Mouse (Mus musculus): Measurements from ENCODE around the gene Nthl1. TPM values are rescaled to one million over a fixed set of nuclear protein-coding genes. Genes with fewer than 3 reads are reported as not detected.
A peak's percentile ranks its signal among the peaks of the same experiment; 100 is the strongest.

The Nthl1 gene
- polyA plus RNA-seq, 1 experiment from 2014 or later: 24.2 TPM

DNA sequence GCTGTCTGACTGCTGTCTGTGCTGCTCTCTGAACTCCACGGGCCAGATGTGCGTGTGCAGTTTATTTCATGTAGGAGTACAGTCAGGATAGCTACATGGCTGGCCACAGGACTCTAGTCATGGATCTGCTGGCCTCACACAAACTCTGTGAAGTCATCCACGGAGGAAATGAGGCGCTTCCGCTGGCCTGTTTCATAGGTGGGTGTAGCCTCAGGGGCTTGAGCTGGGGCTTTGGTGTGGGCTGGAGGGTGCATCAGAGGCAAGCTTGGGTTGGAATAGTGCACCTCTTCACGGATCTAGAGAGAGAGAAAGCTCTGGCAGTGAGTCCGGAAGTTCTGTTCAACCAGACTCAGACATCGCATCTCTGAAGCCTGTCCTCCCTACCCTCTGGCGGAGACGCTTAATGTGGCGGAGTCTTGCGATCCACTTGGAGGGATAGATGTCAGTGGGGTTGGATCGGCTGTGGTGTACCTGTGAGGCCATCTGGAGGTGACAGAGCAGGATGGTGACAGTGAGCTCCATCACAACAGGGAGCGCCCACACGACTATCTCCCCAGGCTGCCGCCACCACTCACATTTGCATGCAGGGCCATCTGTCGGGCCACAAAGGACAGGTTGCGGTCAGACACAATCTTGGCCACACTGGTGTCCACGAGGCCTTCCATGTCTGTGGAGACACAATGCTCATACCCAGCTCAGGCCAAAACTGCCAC lies 35.9 kb upstream of the Nthl1 start:
- H3K27ac ChIP-seq: no peak overlapping the region
- no peaks in the 10 kb centered on the region for H3K9me3 ChIP-seq
- ATAC-seq (ENCODE audit: insufficient number of reproducible peaks, insufficient read depth, low FRiP score, low TSS enrichment, low read depth): no peak
- H3K27me3 ChIP-seq: no peaks in the 10 kb centered on the region
- H3K9ac ChIP-seq: no peak overlapping the region; the same call in 1 of the 2 replicates
- no peaks in the 10 kb centered on the region for H3K4me1 ChIP-seq
- no peak overlapping the region for H3K4me2 ChIP-seq
- peaks cover 99% of the 10 kb centered on the region for H3K36me3 ChIP-seq
- no peak overlapping the region for H3K4me3 ChIP-seq
- 88% methylated on average over 19 of the region's 19 CpGs for WGBS

DNA sequence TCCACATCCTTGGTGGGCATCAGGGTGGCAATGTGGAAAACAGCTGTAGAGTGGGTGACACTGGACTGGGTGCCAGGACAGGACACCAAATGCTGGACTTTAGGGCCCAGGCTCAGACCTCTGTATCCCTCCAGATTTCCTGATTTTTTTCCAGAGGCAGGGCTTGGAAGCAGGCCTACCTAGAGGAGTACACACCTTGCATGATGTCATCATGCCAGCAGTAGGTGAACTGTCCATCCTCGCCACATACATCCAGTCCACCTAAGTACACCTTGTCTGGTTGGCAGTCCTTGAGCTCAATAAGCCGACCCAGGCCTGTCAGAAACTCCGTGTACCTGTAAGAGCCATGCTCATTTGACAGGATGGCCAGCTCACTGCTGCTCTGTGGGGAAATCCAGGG lies 34.5 kb upstream of the Nthl1 start:
- Histone ChIP-seq H3K36me3 (peaks cover 100% of the 10 kb centered on the region), H3K27me3 (no peaks in the 10 kb centered on the region), H3K4me3 (no peak overlapping the region), H3K9me3 (no peaks in the 10 kb centered on the region), H3K4me2 (no peak overlapping the region), H3K27ac (no peak overlapping the region), H3K9ac (no peak overlapping the region), H3K4me1 (no peaks in the 10 kb centered on the region)
- 84% methylated on average over 3 of the region's 3 CpGs for WGBS
- ATAC-seq (ENCODE audit: insufficient number of reproducible peaks, insufficient read depth, low FRiP score, low TSS enrichment, low read depth): no peak

DNA sequence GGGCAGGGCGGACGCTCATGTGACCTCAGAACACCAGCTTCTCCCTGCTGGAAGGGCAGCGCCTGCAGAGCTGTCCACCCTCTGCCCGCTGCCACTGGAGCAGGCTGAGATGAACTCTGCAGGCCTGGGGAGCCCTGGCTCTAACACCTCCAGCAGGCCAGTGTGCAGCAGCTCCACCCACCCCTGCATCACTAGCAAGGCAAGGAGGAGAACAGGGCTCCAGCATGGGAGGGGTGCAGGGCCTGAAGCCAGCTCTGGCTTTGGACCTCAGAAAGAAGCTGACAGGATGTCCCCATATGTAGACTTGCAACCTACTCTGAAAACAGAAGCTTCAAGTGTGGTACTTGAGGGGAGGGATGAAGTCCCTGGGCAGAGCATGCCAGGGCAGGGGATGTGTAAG lies 32.0 kb upstream of the Nthl1 start:
- no peak overlapping the region for H3K9ac ChIP-seq
- H3K4me3 ChIP-seq: no peak overlapping the region
- H3K36me3 ChIP-seq: peaks cover 96% of the 10 kb centered on the region

DNA sequence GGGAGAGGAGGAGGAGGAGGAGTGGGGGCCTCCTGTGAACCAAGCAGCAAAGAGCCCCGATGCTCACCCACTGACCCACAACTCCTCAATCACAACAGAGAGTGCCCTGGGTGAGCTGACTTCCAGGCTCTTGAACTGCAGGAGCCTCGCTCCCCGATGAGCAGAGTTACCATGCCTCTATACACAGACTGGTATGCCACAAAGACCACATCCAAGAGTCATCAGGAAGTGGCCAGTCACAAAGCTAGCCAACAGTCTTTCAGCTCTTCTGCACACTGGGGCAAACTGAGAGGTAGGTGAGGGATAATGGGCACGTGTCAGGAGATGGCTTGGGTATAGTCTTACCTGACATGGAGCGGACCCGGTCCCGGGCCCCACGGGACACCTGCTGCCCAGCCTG lies 28.5 kb upstream of the Nthl1 start:
- Histone ChIP-seq H3K4me3 (no peak overlapping the region), H3K27ac (no peak overlapping the region), H3K9me3 (no peaks in the 10 kb centered on the region), H3K27me3 (no peaks in the 10 kb centered on the region), H3K4me1 (no peaks in the 10 kb centered on the region), H3K36me3 (peaks cover 96% of the 10 kb centered on the region), H3K9ac (no peak overlapping the region), H3K4me2 (no peak overlapping the region)
- WGBS: 91% methylated on average over 8 of the region's 8 CpGs
- ATAC-seq (ENCODE audit: insufficient number of reproducible peaks, insufficient read depth, low FRiP score, low TSS enrichment, low read depth): no peak

More for the DNA sequence above, 32.0 kb upstream of the Nthl1 start:
- H3K9me3 ChIP-seq: no peaks in the 10 kb centered on the region
- no peaks in the 10 kb centered on the region for H3K4me1 ChIP-seq
- H3K27me3 ChIP-seq: no peaks in the 10 kb centered on the region
- ATAC-seq (ENCODE audit: insufficient number of reproducible peaks, insufficient read depth, low FRiP score, low TSS enrichment, low read depth): no peak
- no peak overlapping the region for H3K27ac ChIP-seq
- H3K4me2 ChIP-seq: no peak overlapping the region
- 95% methylated on average over 4 of the region's 4 CpGs for WGBS

DNA sequence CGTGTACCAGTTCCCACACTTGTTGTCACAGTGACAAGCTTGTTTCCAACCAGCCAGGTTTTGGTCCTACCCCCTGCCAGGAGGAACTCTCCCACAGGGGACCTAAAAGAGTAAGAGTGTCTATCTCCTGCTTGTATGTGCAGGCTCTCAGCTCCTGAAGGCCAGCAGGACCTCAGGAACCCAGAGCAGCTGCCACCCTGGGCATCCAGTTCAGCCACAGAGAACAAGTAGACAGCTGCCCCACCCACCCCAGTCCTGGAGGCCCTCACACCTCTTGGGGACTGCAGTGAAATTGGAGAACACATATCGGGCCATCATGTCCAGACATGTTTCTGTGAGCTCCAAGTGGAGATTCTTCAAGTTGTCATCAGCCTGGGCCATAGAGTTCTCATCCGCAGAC lies 27.9 kb upstream of the Nthl1 start:
- H3K4me2 ChIP-seq: no peak overlapping the region
- WGBS: 79% methylated on average over 3 of the region's 3 CpGs

DNA sequence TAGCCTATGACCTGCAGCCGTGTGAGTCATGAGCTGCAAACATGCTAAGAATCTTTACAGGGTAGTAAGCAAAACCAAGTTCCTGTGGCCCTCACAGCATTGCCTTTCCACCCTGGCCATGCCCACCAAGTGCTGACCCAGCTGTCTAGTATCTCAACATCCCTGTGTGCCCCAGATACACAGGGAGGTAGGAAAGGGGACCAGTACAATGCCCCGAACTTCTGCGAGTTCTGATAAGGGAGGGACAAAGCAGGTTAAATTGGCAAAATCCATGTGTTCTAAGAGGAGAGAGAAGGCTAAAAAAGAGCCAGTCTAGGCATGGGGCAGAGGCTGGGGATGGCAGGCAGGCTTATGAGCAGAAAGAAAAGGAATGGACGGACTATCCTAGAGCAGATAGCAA lies 24.1 kb upstream of the Nthl1 start:
- Histone ChIP-seq H3K4me2 (no peak overlapping the region), H3K9ac (no peak overlapping the region), H3K27me3 (no peaks in the 10 kb centered on the region), H3K4me3 (no peak overlapping the region), H3K27ac (no peak overlapping the region), H3K36me3 (peaks cover 74% of the 10 kb centered on the region), H3K9me3 (no peaks in the 10 kb centered on the region), H3K4me1 (no peaks in the 10 kb centered on the region)
- ATAC-seq (ENCODE audit: insufficient number of reproducible peaks, insufficient read depth, low FRiP score, low TSS enrichment, low read depth): no peak
- 91% methylated on average over 4 of the region's 4 CpGs for WGBS

More for the DNA sequence above, 27.9 kb upstream of the Nthl1 start:
- Histone ChIP-seq H3K27ac (no peak overlapping the region), H3K36me3 (peaks cover 94% of the 10 kb centered on the region), H3K27me3 (no peaks in the 10 kb centered on the region), H3K4me3 (no peak overlapping the region), H3K9ac (no peak overlapping the region), H3K9me3 (no peaks in the 10 kb centered on the region), H3K4me1 (no peaks in the 10 kb centered on the region)
- ATAC-seq (ENCODE audit: insufficient number of reproducible peaks, insufficient read depth, low FRiP score, low TSS enrichment, low read depth): no peak

DNA sequence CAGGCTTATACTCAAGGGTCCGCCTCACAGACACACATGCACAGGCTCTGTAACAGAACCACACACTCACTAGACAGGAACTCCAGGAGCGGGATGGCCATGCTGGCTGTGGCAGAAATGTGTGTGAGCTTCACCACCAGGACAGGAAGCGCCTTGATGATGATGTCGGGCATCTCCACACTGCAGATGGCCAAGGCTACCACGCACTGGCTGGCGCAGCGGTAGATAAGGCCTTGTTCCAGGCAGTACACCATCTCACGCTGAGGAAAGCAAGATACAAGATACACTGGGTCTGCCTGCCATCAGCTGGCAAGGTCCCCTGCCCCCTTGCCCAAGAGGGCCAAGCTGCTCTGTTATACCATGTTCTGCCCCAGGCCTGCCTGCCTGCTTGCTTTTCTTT lies 23.6 kb upstream of the Nthl1 start:
- WGBS: 91% methylated on average over 8 of the region's 8 CpGs
- no peak for ATAC-seq (ENCODE audit: insufficient number of reproducible peaks, insufficient read depth, low FRiP score, low TSS enrichment, low read depth)
- no peak overlapping the region for H3K4me2 ChIP-seq
- no peak overlapping the region for H3K4me3 ChIP-seq
- H3K4me1 ChIP-seq: no peaks in the 10 kb centered on the region
- peaks cover 77% of the 10 kb centered on the region for H3K36me3 ChIP-seq
- no peaks in the 10 kb centered on the region for H3K9me3 ChIP-seq
- no peak overlapping the region for H3K27ac ChIP-seq
- H3K9ac ChIP-seq: no peak overlapping the region
- no peaks in the 10 kb centered on the region for H3K27me3 ChIP-seq

DNA sequence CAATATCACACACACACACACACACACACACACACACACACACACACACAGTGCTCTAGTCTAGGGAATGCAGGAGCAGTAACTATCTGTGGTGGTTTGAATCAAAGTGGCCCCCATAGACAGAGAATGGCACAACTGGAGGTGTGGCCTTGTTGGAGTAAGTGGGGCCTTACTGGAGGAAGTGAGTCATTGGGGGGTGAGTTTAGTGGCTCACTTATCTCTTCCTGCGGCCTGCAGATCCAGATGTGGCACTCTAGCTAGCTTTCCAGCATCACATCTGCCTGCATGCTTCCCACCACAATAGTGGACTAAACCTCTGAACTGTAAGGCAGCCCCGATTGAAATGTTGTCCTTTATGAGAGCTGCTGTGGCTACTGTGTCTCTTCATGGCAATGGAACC lies 21.8 kb upstream of the Nthl1 start:
- ATAC-seq (ENCODE audit: insufficient number of reproducible peaks, insufficient read depth, low FRiP score, low TSS enrichment, low read depth): no peak
- Histone ChIP-seq H3K9me3 (no peaks in the 10 kb centered on the region), H3K36me3 (peaks cover 77% of the 10 kb centered on the region), H3K9ac (no peak overlapping the region), H3K4me1 (no peaks in the 10 kb centered on the region), H3K27ac (no peak overlapping the region), H3K4me3 (no peak overlapping the region), H3K27me3 (no peaks in the 10 kb centered on the region), H3K4me2 (no peak overlapping the region)
- 77% methylated on average over 2 of the region's 2 CpGs for WGBS

DNA sequence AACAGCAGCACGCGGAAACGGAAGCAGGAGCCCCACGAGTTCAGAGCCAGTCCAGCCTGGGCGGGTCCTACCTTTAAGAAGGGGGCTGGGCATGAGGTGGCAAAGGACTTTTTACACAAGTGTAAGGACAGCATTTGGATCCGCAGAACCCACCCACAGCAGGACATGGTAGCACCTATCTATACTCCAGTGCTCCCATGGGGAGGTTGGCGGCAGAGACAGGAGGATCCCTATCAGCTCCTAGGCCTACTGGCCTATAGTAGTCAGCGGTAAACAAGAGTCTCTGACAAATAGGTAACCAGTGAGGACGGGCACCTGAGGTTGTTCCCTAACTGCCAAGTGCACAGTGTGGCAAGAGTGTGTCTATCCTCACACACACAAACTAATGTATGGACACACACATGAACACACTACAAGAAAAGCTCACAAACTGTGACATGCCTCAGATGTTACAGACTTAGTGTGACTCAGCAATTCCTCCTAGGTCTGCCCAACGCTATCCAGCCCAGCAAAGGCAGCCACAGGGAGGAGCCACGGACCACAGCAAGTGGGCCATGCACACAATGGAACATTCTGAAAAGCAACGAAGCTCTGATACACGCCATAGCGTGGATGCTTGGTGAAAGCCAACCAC lies 14.8 kb upstream of the Nthl1 start:
- no peak overlapping the region for H3K9ac ChIP-seq
- no peak overlapping the region for H3K4me2 ChIP-seq
- H3K4me1 ChIP-seq: no peaks in the 10 kb centered on the region
- no peak overlapping the region for H3K27ac ChIP-seq
- peaks cover 94% of the 10 kb centered on the region for H3K36me3 ChIP-seq
- no peak for ATAC-seq (ENCODE audit: insufficient number of reproducible peaks, insufficient read depth, low FRiP score, low TSS enrichment, low read depth)
- H3K9me3 ChIP-seq: no peaks in the 10 kb centered on the region
- no peak overlapping the region for H3K4me3 ChIP-seq
- H3K27me3 ChIP-seq: no peaks in the 10 kb centered on the region
- WGBS: 84% methylated on average over 14 of the region's 14 CpGs

DNA sequence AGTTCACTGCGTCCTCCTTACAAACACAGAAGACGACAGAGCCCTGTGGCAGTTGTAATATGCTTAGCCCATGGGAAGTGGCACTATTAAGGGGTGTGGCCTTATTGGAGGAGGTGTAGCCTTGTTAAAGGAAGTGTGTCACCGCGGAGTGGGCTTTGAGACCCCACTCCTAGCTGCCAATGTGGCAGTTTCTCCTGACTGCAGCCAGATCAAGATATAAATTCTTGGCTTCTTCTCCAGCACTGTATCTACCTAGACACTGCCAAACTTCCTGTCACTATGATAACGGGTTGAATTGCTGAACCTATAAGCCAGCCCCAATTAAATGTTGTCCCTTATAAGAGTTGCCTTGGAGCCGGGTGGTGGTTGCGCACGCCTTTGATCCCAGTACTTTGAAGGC lies 7.0 kb upstream of the Nthl1 start:
- Histone ChIP-seq H3K9me3 (no peaks in the 10 kb centered on the region), H3K4me2 (no peak overlapping the region), H3K4me3 (no peak overlapping the region), H3K9ac (no peak overlapping the region), H3K27ac (no peak overlapping the region), H3K36me3 (peaks cover 99% of the 10 kb centered on the region), H3K4me1 (no peaks in the 10 kb centered on the region), H3K27me3 (no peaks in the 10 kb centered on the region)
- ATAC-seq (ENCODE audit: insufficient number of reproducible peaks, insufficient read depth, low FRiP score, low TSS enrichment, low read depth): no peak
- 91% methylated on average over 8 of the region's 8 CpGs for WGBS

DNA sequence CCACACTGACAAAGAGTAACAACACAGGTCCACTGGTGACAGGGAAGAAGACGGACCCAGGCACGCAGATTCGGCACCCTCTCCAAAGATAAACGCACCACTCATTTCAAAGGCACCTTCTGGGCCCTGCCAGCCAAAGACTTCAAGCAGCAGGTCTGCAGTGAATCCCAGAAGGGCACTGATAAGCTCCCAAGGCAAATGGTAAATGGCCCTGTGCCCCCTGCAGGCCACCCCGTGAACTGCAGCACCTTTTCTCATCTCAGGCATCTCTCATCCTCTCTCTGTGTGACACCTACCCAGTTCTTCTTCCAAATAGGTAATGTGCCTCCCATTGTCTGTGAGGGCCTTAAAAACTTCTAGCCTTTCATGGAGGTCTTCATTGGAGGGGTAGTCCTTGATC lies 3.8 kb upstream of the Nthl1 start:
- H3K4me1 ChIP-seq: peaks cover 16% of the 10 kb centered on the region
- 50% methylated on average over 5 of the region's 5 CpGs for WGBS

DNA sequence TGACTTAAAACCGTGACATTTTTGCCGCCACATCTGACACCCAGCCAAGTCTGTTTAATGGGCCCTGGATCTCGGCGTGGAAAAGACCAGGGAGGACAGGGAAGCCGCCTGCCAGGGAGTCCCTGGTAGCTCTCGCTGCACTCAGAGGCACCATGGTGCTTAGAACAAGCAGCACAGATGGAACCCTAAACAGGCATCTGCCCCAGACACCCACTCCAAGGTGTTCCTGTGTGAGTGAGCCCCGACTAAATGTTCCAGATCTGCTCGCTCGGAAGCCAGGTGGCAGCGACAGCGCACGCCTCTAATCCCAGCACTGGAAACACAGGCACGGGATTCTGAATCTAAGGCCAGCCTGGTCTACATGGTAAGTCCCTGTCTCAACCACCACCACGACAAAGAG lies 2.4 kb upstream of the Nthl1 start:
- H3K4me3 ChIP-seq: no peak overlapping the region
- no peaks in the 10 kb centered on the region for H3K27me3 ChIP-seq
- WGBS: 83% methylated on average over 14 of the region's 14 CpGs
- H3K27ac ChIP-seq: no peak overlapping the region
- H3K4me1 ChIP-seq: peaks cover 19% of the 10 kb centered on the region
- H3K9ac ChIP-seq: 0 out of 2 replicates have a peak overlapping the region, but pooled peaks have one; percentile 32
- no peak for ATAC-seq (ENCODE audit: insufficient number of reproducible peaks, insufficient read depth, low FRiP score, low TSS enrichment, low read depth)
- H3K36me3 ChIP-seq: peaks cover 58% of the 10 kb centered on the region
- no peaks in the 10 kb centered on the region for H3K9me3 ChIP-seq
- no peak overlapping the region for H3K4me2 ChIP-seq

More for the DNA sequence above, 3.8 kb upstream of the Nthl1 start:
- no peak overlapping the region for H3K4me2 ChIP-seq
- peaks cover 73% of the 10 kb centered on the region for H3K36me3 ChIP-seq
- no peak overlapping the region for H3K9ac ChIP-seq
- H3K4me3 ChIP-seq: no peak overlapping the region
- H3K9me3 ChIP-seq: no peaks in the 10 kb centered on the region
- no peak for ATAC-seq (ENCODE audit: insufficient number of reproducible peaks, insufficient read depth, low FRiP score, low TSS enrichment, low read depth)
- H3K27ac ChIP-seq: no peak overlapping the region
- no peaks in the 10 kb centered on the region for H3K27me3 ChIP-seq

All from embryonic facial prominence, embryonic 13.5 days (tissue).